16 mouse cellular contexts compared by ENCODE assay signal in genomic region chr8:79103185-79103878, GRCm38 (mm10).
DNase-seq lines count a peak whose midpoint lies in the region; ATAC-seq lines count a peak whose summit lies in the region.
"Had no signal": no experiment of that assay in that cellular context is flagged by ENCODE, and none has a peak within 500 bp of the region (broad histone marks: within the 10 kb centered on the region; RNA-seq: fewer than 3 reads in every experiment).

No protein-coding gene starts in this region.

- H3K4me3 ChIP-seq in heart, embryonic 15.5 days, result no peak overlapping the region
- no peak overlapping the region for H3K4me3 ChIP-seq in midbrain, embryonic 14.5 days (replicated peaks; ENCODE audit: low read depth, low read length)
- H3K4me3 ChIP-seq in midbrain, embryonic 16.5 days (ENCODE audit: low read depth, low read length), result no peak overlapping the region
- H3K4me3 ChIP-seq in limb, embryonic 13.5 days, result no peak overlapping the region
- H3K4me3 ChIP-seq: forebrain, embryonic 12.5 days; hindbrain, embryonic 15.5 days had no signal

- 67% methylated on average over 14 of the region's 14 CpGs for WGBS in heart, embryonic 15.5 days
- 82% methylated on average over 14 of the region's 14 CpGs for WGBS in midbrain, embryonic 14.5 days
- 82% methylated on average over 14 of the region's 14 CpGs for WGBS in midbrain, embryonic 16.5 days
- 59% methylated on average over 14 of the region's 14 CpGs for WGBS in limb, embryonic 13.5 days

- no peak overlapping the region for H3K4me2 ChIP-seq in heart, embryonic 15.5 days
- H3K4me2 ChIP-seq in midbrain, embryonic 14.5 days (ENCODE audit: low read length), result no peak overlapping the region
- H3K4me2 ChIP-seq in midbrain, embryonic 16.5 days (ENCODE audit: low read length), result no peak overlapping the region
- H3K4me2 ChIP-seq in limb, embryonic 13.5 days (replicated peaks), result peak overlapping the region; percentile 32
- H3K4me2 ChIP-seq: forebrain, embryonic 12.5 days; heart, embryonic 11.5 days; hindbrain, embryonic 15.5 days; lung, embryonic 14.5 days had no signal

- H3K4me1 ChIP-seq in heart, embryonic 15.5 days (replicated peaks), result peaks cover 20% of the 10 kb centered on the region
- peaks cover 5% of the 10 kb centered on the region; the same call in 1 of the 2 replicates for H3K4me1 ChIP-seq in midbrain, embryonic 14.5 days (ENCODE audit: control insufficient read depth, insufficient read depth, low read length)
- peaks cover 6% of the 10 kb centered on the region for H3K4me1 ChIP-seq in midbrain, embryonic 16.5 days (ENCODE audit: control insufficient read depth, insufficient read depth, low read length)
- peaks cover 50% of the 10 kb centered on the region for H3K4me1 ChIP-seq in limb, embryonic 13.5 days

- no peak for DNase-seq in heart, postnatal 4 days
- no peak for DNase-seq in midbrain, embryonic 14.5 days
- no peak for DNase-seq in lung, adult 18-20 months
- DNase-seq: cerebellum, adult 11 months; cerebellum, postnatal 25 days; kidney, postnatal 4 days; lung, embryonic 14.5 days; right cerebral cortex, postnatal 14 days; thymus, adult 18-20 months had no signal

- H3K27me3 ChIP-seq in heart, embryonic 15.5 days, result no peaks in the 10 kb centered on the region
- no peaks in the 10 kb centered on the region for H3K27me3 ChIP-seq in midbrain, embryonic 14.5 days (ENCODE audit: control insufficient read depth, insufficient read depth, low read length)
- no peaks in the 10 kb centered on the region for H3K27me3 ChIP-seq in midbrain, embryonic 16.5 days (ENCODE audit: control insufficient read depth, insufficient read depth, low read depth, low read length)
- H3K27me3 ChIP-seq in limb, embryonic 13.5 days, result no peaks in the 10 kb centered on the region
- H3K27me3 ChIP-seq: forebrain, embryonic 12.5 days; hindbrain, embryonic 15.5 days had no signal

- no peak for ATAC-seq in heart, embryonic 15.5 days (replicated peaks; ENCODE audit: insufficient number of reproducible peaks, insufficient read depth, low FRiP score, low read depth)
- ATAC-seq in midbrain, embryonic 14.5 days (ENCODE audit: low FRiP score, low TSS enrichment), result no peak
- ATAC-seq in midbrain, embryonic 16.5 days, result no peak
- ATAC-seq in limb, embryonic 13.5 days (ENCODE audit: low FRiP score, low read depth), result peak; percentile 54
- no peak for ATAC-seq in megakaryocyte, adult 5-6 weeks (ENCODE audit: poor library complexity, severe bottlenecking)

- no peak overlapping the region for H3K9ac ChIP-seq in heart, embryonic 15.5 days
- no peak overlapping the region for H3K9ac ChIP-seq in midbrain, embryonic 14.5 days (replicated peaks; ENCODE audit: low read length)
- no peak overlapping the region for H3K9ac ChIP-seq in midbrain, embryonic 16.5 days (ENCODE audit: low read depth, low read length)
- H3K9ac ChIP-seq in limb, embryonic 13.5 days, result no peak overlapping the region
- H3K9ac ChIP-seq: forebrain, embryonic 12.5 days; hindbrain, embryonic 15.5 days; lung, embryonic 14.5 days had no signal

- H3K27ac ChIP-seq in heart, embryonic 15.5 days, result 0 out of 2 replicates have a peak overlapping the region, but pooled peaks have one; percentile 5
- H3K27ac ChIP-seq in midbrain, embryonic 14.5 days (replicated peaks; ENCODE audit: low read depth, low read length), result 0 out of 2 replicates have a peak overlapping the region, but pooled peaks have one; percentile 22
- no peak overlapping the region for H3K27ac ChIP-seq in midbrain, embryonic 16.5 days (ENCODE audit: low read length)
- H3K27ac ChIP-seq in limb, embryonic 13.5 days, result peak overlapping the region; percentile 80
- H3K27ac ChIP-seq: forebrain, embryonic 12.5 days; hindbrain, embryonic 15.5 days had no signal

- no peaks in the 10 kb centered on the region for H3K9me3 ChIP-seq in heart, embryonic 15.5 days (replicated peaks)
- no peaks in the 10 kb centered on the region for H3K9me3 ChIP-seq in midbrain, embryonic 14.5 days (ENCODE audit: control insufficient read depth, low read length)
- no peaks in the 10 kb centered on the region for H3K9me3 ChIP-seq in midbrain, embryonic 16.5 days (replicated peaks; ENCODE audit: control insufficient read depth, low read length, poor library complexity, severe bottlenecking)
- no peaks in the 10 kb centered on the region for H3K9me3 ChIP-seq in limb, embryonic 13.5 days
- H3K9me3 ChIP-seq: forebrain, embryonic 12.5 days; hindbrain, embryonic 15.5 days had no signal

- no peaks in the 10 kb centered on the region; the same call in 1 of the 2 replicates for H3K36me3 ChIP-seq in heart, embryonic 15.5 days
- H3K36me3 ChIP-seq in midbrain, embryonic 14.5 days (ENCODE audit: control insufficient read depth, insufficient read depth, low read length), result peaks cover 2% of the 10 kb centered on the region; the same call in 1 of the 2 replicates
- no peaks in the 10 kb centered on the region; the same call in 1 of the 2 replicates for H3K36me3 ChIP-seq in midbrain, embryonic 16.5 days (ENCODE audit: control insufficient read depth, insufficient read depth, low read length)
- peaks cover 13% of the 10 kb centered on the region for H3K36me3 ChIP-seq in limb, embryonic 13.5 days
- H3K36me3 ChIP-seq: hindbrain, embryonic 15.5 days had no signal
